Mouse (Mus musculus) C2C12 (cell line): Measurements from ENCODE around the gene Kcnd3. TPM values are rescaled to one million over a fixed set of nuclear protein-coding genes. Genes with fewer than 3 reads are reported as not detected.

Source experiments
- H3K27me3 ChIP-seq: one replicate; pipeline ENCODE4 v1.6.1; 2011; ENCODE audit not compliant: control insufficient read depth, insufficient read depth, insufficient read length
- H3K36me3 ChIP-seq: one replicate; pipeline ENCODE4 v1.6.1; 2011; ENCODE audit not compliant: control insufficient read depth, insufficient read depth
- H3K4me3 ChIP-seq: one replicate; pipeline ENCODE4 v1.5.1; 2011; ENCODE audit warnings: mild to moderate bottlenecking, control low read depth; ENCODE audit not compliant: poor library complexity, insufficient read depth, severe bottlenecking
- H3K79me2 ChIP-seq: one replicate; pipeline ENCODE4 v1.6.1; 2011; ENCODE audit not compliant: control insufficient read depth, insufficient read depth
- H3K79me3 ChIP-seq: one replicate; pipeline ENCODE4 v1.6.1; 2011; ENCODE audit warnings: low read depth, control low read depth
- H3ac ChIP-seq: one replicate; pipeline ENCODE3; 2011; ENCODE audit warnings: low read depth; ENCODE audit not compliant: control insufficient read depth, insufficient read length
- CEBPB ChIP-seq: IDR thresholded peaks from one replicate; pipeline ENCODE4 v1.6.1; 2011; ENCODE audit warnings: low read depth, mild to moderate bottlenecking, control low read depth, moderate library complexity
- CTCF ChIP-seq: IDR thresholded peaks from one replicate; pipeline ENCODE4 v1.5.1; 2011; ENCODE audit not compliant: control insufficient read depth, insufficient read depth, insufficient read length
- FOSL1 ChIP-seq: IDR thresholded peaks from one replicate; pipeline ENCODE4 v1.8.0; 2011; ENCODE audit warnings: mild to moderate bottlenecking, low read length; ENCODE audit not compliant: poor library complexity, insufficient read depth, severe bottlenecking
- MAX ChIP-seq: IDR thresholded peaks from one replicate; pipeline ENCODE4 v1.6.1; 2011; ENCODE audit warnings: mild to moderate bottlenecking, control low read depth
- MYOD1 ChIP-seq: IDR thresholded peaks from one replicate; pipeline ENCODE4 v1.6.1; 2011; ENCODE audit warnings: low read depth; ENCODE audit not compliant: control insufficient read depth, insufficient read length
- MYOG ChIP-seq: IDR thresholded peaks from one replicate; pipeline ENCODE4 v1.6.1; 2011; ENCODE audit not compliant: control insufficient read depth, insufficient read length; ENCODE audit errors: extremely low read depth
- USF1 ChIP-seq: IDR thresholded peaks from one replicate; pipeline ENCODE4 v1.6.1; 2011; ENCODE audit warnings: low read depth, mild to moderate bottlenecking, control low read depth, moderate library complexity
- polyA plus RNA-seq: library from polyadenylated mRNA; unstranded; fragments of >200 nt; fragmentation: generic; extraction: Trizol; gene quantifications from one replicate; pipeline ENCODE4 v1.2.1, GENCODE M21; 2012; ENCODE audit warnings: missing spikeins

Kcnd3 gene
- polyA plus RNA-seq, 1 experiment: 0.01 TPM

- Histone ChIP-seq H3ac (no peak overlapping the region), H3K27me3 (peaks cover 3% of the 10 kb centered on the region), H3K79me3 (no peaks in the 10 kb centered on the region), H3K36me3 (no peaks in the 10 kb centered on the region), H3K79me2 (no peaks in the 10 kb centered on the region), H3K4me3 (no peak overlapping the region)
- TF ChIP-seq USF1 (no peak), FOSL1 (no peak)
Measured at GRCm38 (mm10) chr3:105406036-105406435, 46.1 kb upstream of the Kcnd3 start.

- TF ChIP-seq FOSL1 (no peak), MAX (no peak), CTCF (no peak), MYOG (no peak), CEBPB (no peak), MYOD1 (no peak), USF1 (no peak)
- Histone ChIP-seq H3K36me3 (no peaks in the 10 kb centered on the region), H3K79me3 (no peaks in the 10 kb centered on the region), H3K4me3 (no peak overlapping the region), H3ac (no peak overlapping the region), H3K79me2 (no peaks in the 10 kb centered on the region), H3K27me3 (peaks cover 3% of the 10 kb centered on the region)
Measured at GRCm38 (mm10) chr3:105408211-105408610, 43.9 kb upstream of the Kcnd3 start.

GRCm38 (mm10) chr3:105410810-105411209 is 41.3 kb upstream of the Kcnd3 start:
- Histone ChIP-seq H3K27me3 (peaks cover 2% of the 10 kb centered on the region), H3K79me3 (no peaks in the 10 kb centered on the region), H3ac (no peak overlapping the region), H3K36me3 (no peaks in the 10 kb centered on the region), H3K79me2 (no peaks in the 10 kb centered on the region), H3K4me3 (no peak overlapping the region)
- no peak for TF ChIP-seq MAX
- no peak for TF ChIP-seq CEBPB
- no peak for TF ChIP-seq MYOG
- no peak for TF ChIP-seq USF1
- TF ChIP-seq FOSL1: no peak
- TF ChIP-seq MYOD1: no peak
- no peak for TF ChIP-seq CTCF

- Histone ChIP-seq H3K79me2 (no peaks in the 10 kb centered on the region), H3K36me3 (no peaks in the 10 kb centered on the region), H3ac (no peak overlapping the region), H3K27me3 (no peaks in the 10 kb centered on the region), H3K4me3 (no peak overlapping the region), H3K79me3 (no peaks in the 10 kb centered on the region)
- TF ChIP-seq FOSL1 (no peak), USF1 (no peak), CTCF (no peak), CEBPB (no peak), MYOD1 (no peak), MAX (no peak)
Measured at GRCm38 (mm10) chr3:105411776-105412175, 40.4 kb upstream of the Kcnd3 start.

- H3K36me3 ChIP-seq: no peaks in the 10 kb centered on the region
- no peaks in the 10 kb centered on the region for H3K27me3 ChIP-seq
- H3ac ChIP-seq: no peak overlapping the region
- no peaks in the 10 kb centered on the region for H3K79me2 ChIP-seq
- H3K79me3 ChIP-seq: no peaks in the 10 kb centered on the region
- H3K4me3 ChIP-seq: no peak overlapping the region
- no peak for TF ChIP-seq CEBPB
Measured at GRCm38 (mm10) chr3:105412229-105412628, 39.9 kb upstream of the Kcnd3 start.

GRCm38 (mm10) chr3:105412681-105413080 is 39.4 kb upstream of the Kcnd3 start:
- H3K79me3 ChIP-seq: no peaks in the 10 kb centered on the region
- H3K36me3 ChIP-seq: no peaks in the 10 kb centered on the region
- H3ac ChIP-seq: no peak overlapping the region
- no peaks in the 10 kb centered on the region for H3K27me3 ChIP-seq
- H3K79me2 ChIP-seq: no peaks in the 10 kb centered on the region
- H3K4me3 ChIP-seq: no peak overlapping the region
- TF ChIP-seq FOSL1 (no peak), USF1 (no peak), MAX (no peak)

- Histone ChIP-seq H3K4me3 (no peak overlapping the region), H3K27me3 (no peaks in the 10 kb centered on the region), H3ac (no peak overlapping the region), H3K79me2 (no peaks in the 10 kb centered on the region), H3K79me3 (no peaks in the 10 kb centered on the region), H3K36me3 (no peaks in the 10 kb centered on the region)
- TF ChIP-seq CTCF (no peak), MYOD1 (no peak), CEBPB (no peak), MAX (no peak), USF1 (no peak), MYOG (no peak), FOSL1 (no peak)
Measured at GRCm38 (mm10) chr3:105418441-105418840, 33.7 kb upstream of the Kcnd3 start.
